Mouse (Mus musculus) heart, embryonic 10.5 days (tissue): ENCODE data around the gene Prg2. TPM values are rescaled to one million over a fixed set of nuclear protein-coding genes. Genes with fewer than 3 reads are reported as not detected.
A peak's percentile ranks its signal among the peaks of the same experiment; 100 is the strongest.

ENCODE experiments used
- DNase-seq: peaks from one replicate; pipeline ENCODE4 v3.0.0-alpha.2; 2017; ENCODE audit warnings: low spot score
- H3K27ac ChIP-seq: fragments of 300-500 bp; sonication (generic); 2 replicates; pipeline ENCODE4 v1.5.1; 2016; ENCODE audit warnings: mild to moderate bottlenecking
- H3K27me3 ChIP-seq: fragments of 300-500 bp; sonication (generic); 2 replicates; pipeline ENCODE4 v1.6.1; 2016; ENCODE audit warnings: mild to moderate bottlenecking; ENCODE audit not compliant: poor library complexity, insufficient read depth, severe bottlenecking
- H3K36me3 ChIP-seq: fragments of 300-500 bp; sonication (generic); 2 replicates; pipeline ENCODE4 v1.6.1; 2016; ENCODE audit warnings: mild to moderate bottlenecking, moderate library complexity
- H3K4me1 ChIP-seq: fragments of 300-500 bp; sonication (generic); 2 replicates; pipeline ENCODE4 v1.6.1; 2016; ENCODE audit warnings: mild to moderate bottlenecking
- H3K4me3 ChIP-seq: fragments of 300-500 bp; sonication (generic); 2 replicates; pipeline ENCODE4 v1.5.1; 2016; ENCODE audit warnings: mild to moderate bottlenecking, moderate library complexity
- H3K9me3 ChIP-seq: fragments of 300-500 bp; sonication (generic); 2 replicates; pipeline ENCODE4 v1.6.1; 2016; ENCODE audit warnings: mild to moderate bottlenecking, moderate library complexity
- WGBS: fragments of 180-500 bp; shearing (Covaris S2); methylation state at CpG from one replicate; pipeline ENCODE4 v1.1.7; 2016; 5-methylcytosine and 5-hydroxymethylcytosine counted together
- polyA plus RNA-seq: library from polyadenylated mRNA; unstranded; fragments of >200 nt; fragmentation: Nextera tagmentation; extraction: Ambion mirVana; gene quantifications from 2 replicates; pipeline ENCODE4 v1.2.1, GENCODE M21; 2016

Gene Prg2
- polyA plus RNA-seq, 1 experiment from 2014 or later: 0.64 TPM

DNA sequence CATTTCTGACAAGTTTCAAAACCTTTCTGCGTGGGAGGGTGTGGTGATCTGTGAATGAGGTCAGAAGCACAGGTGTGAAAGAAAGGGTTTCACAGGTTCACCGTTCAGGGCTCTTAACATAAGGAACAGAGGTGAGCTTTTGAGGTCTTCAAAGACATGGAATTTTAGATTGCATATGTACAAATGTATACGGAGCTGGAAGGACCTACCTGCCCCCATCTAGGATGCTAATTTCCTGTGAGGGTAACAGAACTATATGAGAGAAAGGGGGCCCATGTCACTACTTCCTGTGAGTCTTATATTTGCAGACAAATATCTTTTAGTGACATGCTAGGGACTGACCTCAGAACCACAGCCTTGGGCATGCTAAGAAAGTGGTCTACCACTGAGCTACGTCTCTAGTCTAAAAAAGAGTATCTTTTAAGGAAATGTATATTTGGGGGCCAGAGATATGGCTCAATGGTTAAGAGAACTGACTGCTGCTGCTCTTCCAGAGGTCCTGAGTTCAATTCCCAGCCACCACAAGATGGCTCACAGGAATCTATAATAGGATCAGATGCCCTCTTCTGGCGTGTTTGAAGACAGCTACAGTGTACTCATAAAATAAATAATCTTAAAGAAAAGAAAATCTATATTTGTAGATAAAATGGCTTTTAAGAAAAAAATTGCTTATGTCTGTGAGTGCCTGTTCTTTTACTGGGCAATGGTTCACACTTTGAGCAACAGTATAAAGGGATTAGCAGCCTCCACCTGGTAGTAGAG lies 33.7 kb downstream of the Prg2 start:
- WGBS: 80% methylated on average over 5 of the region's 5 CpGs
- Histone ChIP-seq H3K9me3 (no peaks in the 10 kb centered on the region), H3K4me1 (peaks cover 55% of the 10 kb centered on the region), H3K4me3 (no peak overlapping the region), H3K27ac (peak overlapping the region; percentile 79; the same call in 1 of the 2 replicates), H3K27me3 (no peaks in the 10 kb centered on the region), H3K36me3 (no peaks in the 10 kb centered on the region)
- DNase-seq: no peak

DNA sequence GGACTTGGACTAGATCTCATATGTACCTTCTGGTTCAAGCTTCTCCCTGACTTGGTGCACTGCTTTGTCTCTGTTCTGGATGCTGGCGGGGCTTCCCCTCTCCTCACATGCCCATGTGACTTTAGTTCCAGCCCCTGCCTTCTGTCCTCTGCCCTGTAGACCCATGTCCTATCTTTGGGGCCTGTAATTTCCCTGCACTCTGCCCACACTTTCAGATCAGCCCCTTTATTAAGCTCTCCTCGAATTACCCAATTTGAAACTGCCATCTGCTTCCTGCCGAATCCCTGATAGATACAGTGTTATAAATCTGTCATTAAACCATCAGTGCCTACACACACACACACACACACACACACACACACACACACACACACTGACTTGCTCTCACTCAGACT lies 34.3 kb downstream of the Prg2 start:
- WGBS: 52% methylated on average over 3 of the region's 3 CpGs

DNA sequence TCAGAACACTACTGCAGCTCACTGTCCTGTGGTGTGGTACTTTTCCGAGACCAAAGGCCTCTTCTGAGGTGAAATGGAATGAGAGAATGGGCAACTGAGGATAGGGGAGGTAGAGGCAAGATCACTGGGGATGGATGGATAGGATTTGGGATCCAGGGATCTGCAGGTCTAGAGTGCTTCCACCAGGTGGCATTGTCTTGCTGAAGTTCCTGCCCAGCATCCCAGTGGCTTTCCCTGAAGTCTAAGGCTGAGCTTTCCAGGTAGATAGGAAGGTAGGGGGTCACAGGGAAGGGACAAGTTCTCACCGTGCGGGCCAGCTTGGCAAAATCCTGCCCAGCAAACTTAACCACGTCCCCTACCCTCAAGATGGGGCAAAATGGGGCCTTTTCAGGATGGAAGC lies 41.8 kb downstream of the Prg2 start:
- 17% methylated on average over 4 of the region's 4 CpGs for WGBS
- Histone ChIP-seq H3K9me3 (no peaks in the 10 kb centered on the region), H3K36me3 (no peaks in the 10 kb centered on the region), H3K27ac (no peak overlapping the region), H3K27me3 (no peaks in the 10 kb centered on the region), H3K4me3 (no peak overlapping the region), H3K4me1 (no peaks in the 10 kb centered on the region)
- no peak for DNase-seq

More for the DNA sequence above, 34.3 kb downstream of the Prg2 start:
- no peaks in the 10 kb centered on the region for H3K27me3 ChIP-seq
- H3K4me1 ChIP-seq: peaks cover 51% of the 10 kb centered on the region
- H3K36me3 ChIP-seq: no peaks in the 10 kb centered on the region
- H3K4me3 ChIP-seq: no peak overlapping the region
- H3K27ac ChIP-seq: peak overlapping the region; percentile 69
- no peak for DNase-seq
- H3K9me3 ChIP-seq: no peaks in the 10 kb centered on the region

DNA sequence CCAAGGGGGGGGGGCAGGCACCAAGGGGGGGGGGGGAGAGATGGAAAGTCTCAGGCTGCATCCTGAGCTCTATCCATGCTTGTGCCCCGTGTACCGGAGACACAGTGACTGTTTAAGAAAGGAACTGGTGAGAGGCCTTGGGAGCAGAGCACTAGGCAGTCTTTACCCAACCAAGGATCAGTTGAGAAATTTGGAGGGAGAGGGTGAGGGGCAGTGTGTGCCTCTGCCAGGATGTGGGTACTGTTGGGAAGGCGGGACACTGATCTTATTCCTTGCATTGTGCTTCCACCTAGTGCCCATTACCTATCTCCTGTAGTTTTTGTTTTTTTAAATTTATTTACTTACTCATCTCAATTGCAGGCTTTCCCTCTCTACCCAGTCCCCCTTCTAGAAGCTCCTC lies 45.9 kb downstream of the Prg2 start:
- no peak for DNase-seq

DNA sequence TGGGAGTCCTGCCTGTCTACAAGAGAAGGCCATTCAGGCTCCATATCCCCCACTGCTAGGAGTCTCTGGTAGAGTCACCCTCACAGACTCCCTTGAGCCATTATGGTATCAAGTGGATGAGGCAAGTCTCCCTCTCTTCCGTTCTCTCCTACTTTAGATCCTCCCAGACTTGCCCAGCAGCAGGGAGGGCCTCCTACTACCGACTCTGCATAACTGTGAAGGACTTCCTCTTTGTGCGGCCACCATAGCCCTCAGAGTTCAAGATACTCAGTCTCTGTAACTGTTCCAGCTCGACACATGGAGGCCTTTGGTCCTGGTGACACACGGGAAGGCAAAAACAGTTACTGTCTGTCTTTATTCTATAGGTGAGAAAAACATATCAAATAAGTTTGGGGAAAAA lies 47.0 kb downstream of the Prg2 start:
- Histone ChIP-seq H3K9me3 (no peaks in the 10 kb centered on the region), H3K4me3 (no peak overlapping the region), H3K4me1 (no peaks in the 10 kb centered on the region), H3K27me3 (no peaks in the 10 kb centered on the region), H3K36me3 (no peaks in the 10 kb centered on the region), H3K27ac (no peak overlapping the region)
- 61% methylated on average over 5 of the region's 5 CpGs for WGBS
- DNase-seq: no peak

More for the DNA sequence above, 45.9 kb downstream of the Prg2 start:
- Histone ChIP-seq H3K4me1 (no peaks in the 10 kb centered on the region), H3K36me3 (no peaks in the 10 kb centered on the region), H3K4me3 (no peak overlapping the region), H3K27me3 (no peaks in the 10 kb centered on the region), H3K27ac (no peak overlapping the region), H3K9me3 (no peaks in the 10 kb centered on the region)
- WGBS: 78% methylated on average over 3 of the region's 3 CpGs

DNA sequence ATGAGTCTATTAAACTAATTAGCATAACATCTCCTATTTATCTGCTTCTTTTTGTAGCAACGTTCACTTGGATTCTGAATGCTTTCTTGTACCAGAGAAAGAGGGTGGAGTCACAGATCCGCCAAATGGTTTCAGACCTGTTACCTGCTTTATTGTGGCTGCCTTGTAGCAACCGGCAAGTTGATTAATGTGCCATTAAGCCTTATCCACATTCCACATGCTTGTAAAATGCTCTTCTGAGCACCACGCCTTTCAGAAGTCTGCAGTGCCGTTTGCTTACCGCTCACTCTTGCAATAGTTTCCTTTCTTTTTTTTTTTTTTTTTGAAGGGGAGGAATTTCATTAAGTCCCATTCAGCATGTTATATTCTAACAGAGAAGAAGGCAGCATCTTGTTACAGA lies 49.6 kb downstream of the Prg2 start:
- 73% methylated on average over 6 of the region's 6 CpGs for WGBS
- H3K27ac ChIP-seq: no peak overlapping the region

DNA sequence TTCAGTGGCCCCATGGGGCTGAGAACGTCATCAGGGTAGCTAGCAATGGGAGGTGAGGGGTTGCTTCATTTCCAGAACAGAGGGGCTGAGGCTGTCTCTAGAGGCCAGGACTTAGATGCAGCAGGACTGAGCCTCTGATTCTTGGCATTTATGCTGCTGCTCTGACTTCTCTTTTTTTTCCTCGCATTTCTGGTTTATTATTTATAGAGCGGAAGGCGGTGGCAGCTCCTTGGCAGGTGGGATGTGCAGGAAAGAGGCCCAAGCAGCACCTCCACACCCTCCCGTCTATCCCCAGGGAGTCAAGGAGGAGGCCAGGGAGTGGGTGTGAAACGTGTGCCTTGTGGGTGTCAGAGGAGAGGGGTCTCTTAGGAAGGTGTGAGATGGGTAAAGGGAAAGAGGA lies 50.7 kb downstream of the Prg2 start:
- Histone ChIP-seq H3K9me3 (no peaks in the 10 kb centered on the region), H3K27ac (no peak overlapping the region), H3K4me1 (peaks cover under 1% of the 10 kb centered on the region; the same call in 1 of the 2 replicates), H3K36me3 (no peaks in the 10 kb centered on the region), H3K4me3 (no peak overlapping the region), H3K27me3 (no peaks in the 10 kb centered on the region)
- no peak for DNase-seq
- WGBS: 60% methylated on average over 6 of the region's 6 CpGs

More for the DNA sequence above, 49.6 kb downstream of the Prg2 start:
- Histone ChIP-seq H3K27me3 (no peaks in the 10 kb centered on the region), H3K4me1 (no peaks in the 10 kb centered on the region), H3K4me3 (no peak overlapping the region), H3K36me3 (no peaks in the 10 kb centered on the region), H3K9me3 (no peaks in the 10 kb centered on the region)
- no peak for DNase-seq

DNA sequence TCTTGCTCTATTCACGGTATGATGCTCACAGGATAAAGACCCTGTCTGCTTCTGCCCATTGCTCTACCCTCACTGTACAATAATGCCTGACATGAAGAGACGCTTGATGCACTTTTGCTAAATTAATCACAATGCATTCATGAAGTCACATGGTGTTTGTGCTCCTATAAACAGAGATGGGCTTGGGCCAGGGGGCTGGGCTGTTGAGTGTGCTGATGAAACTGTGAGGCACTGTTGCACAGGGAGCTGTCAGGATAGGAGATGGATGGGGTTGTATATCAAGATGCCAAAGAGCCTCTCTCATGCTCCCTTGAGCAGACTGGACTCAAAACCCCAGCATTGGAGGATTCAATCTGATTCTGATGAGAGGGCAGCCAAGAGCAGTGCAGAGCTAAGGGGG lies 52.9 kb downstream of the Prg2 start:
- no peaks in the 10 kb centered on the region for H3K36me3 ChIP-seq
- H3K27ac ChIP-seq: no peak overlapping the region
- 83% methylated on average over 2 of the region's 2 CpGs for WGBS
- H3K4me3 ChIP-seq: no peak overlapping the region
- no peaks in the 10 kb centered on the region for H3K27me3 ChIP-seq
- DNase-seq: no peak
- H3K9me3 ChIP-seq: no peaks in the 10 kb centered on the region
- peaks cover 9% of the 10 kb centered on the region for H3K4me1 ChIP-seq

Other genes with a start within 250 kb of the Prg2 start
- 6.4 and 6.8 TPM in 2 replicates for gene Ypel4, start 246.4 kb upstream of the Prg2 start, polyA plus RNA-seq
- 6.9 and 7.3 TPM in 2 replicates for gene Gm19426, start 236.8 kb upstream of the Prg2 start, polyA plus RNA-seq
- 22.0 and 28.5 TPM in 2 replicates for gene Serping1, start 205.0 kb upstream of the Prg2 start, polyA plus RNA-seq
- gene Ube2l6, start 181.6 kb upstream of the Prg2 start, polyA plus RNA-seq: 51.3 and 65.3 TPM in 2 replicates
- 0.18 and 0.19 TPM in 2 replicates for gene Smtnl1, start 157.8 kb upstream of the Prg2 start, polyA plus RNA-seq
- gene Timm10, start 153.5 kb upstream of the Prg2 start, polyA plus RNA-seq: 82.9 and 92.9 TPM in 2 replicates
- gene Slc43a1, start 141.6 kb upstream of the Prg2 start, polyA plus RNA-seq: 38.9 and 41.0 TPM in 2 replicates
- gene Rtn4rl2, start 93.8 kb upstream of the Prg2 start, polyA plus RNA-seq: 0.33 and 0.88 TPM in 2 replicates
- 48.4 and 50.9 TPM in 2 replicates for gene Slc43a3, start 43.9 kb upstream of the Prg2 start, polyA plus RNA-seq
- 0.31 TPM in 1 of 2 replicates, not detected in the other for gene Prg3, start 7.8 kb downstream of the Prg2 start, polyA plus RNA-seq
- 223 and 273 TPM in 2 replicates for gene Ssrp1, start 56.8 kb downstream of the Prg2 start, polyA plus RNA-seq
- gene P2rx3, start 57.0 kb downstream of the Prg2 start, polyA plus RNA-seq: 1.1 and 1.6 TPM in 2 replicates
- 24.7 and 25.9 TPM in 2 replicates for gene Tnks1bp1, start 67.6 kb downstream of the Prg2 start, polyA plus RNA-seq
- gene Aplnr, start 155.8 kb downstream of the Prg2 start, polyA plus RNA-seq: 7.0 and 23.8 TPM in 2 replicates
- 0.14 and 0.20 TPM in 2 replicates for gene Lrrc55, start 216.7 kb downstream of the Prg2 start, polyA plus RNA-seq